Mouse (Mus musculus) C2C12 (cell line): ENCODE measurements around the gene Mindy4b-ps.

Source experiments
- CEBPB ChIP-seq: IDR thresholded peaks from one replicate; pipeline ENCODE4 v1.6.1; 2011; ENCODE audit warnings: low read depth, mild to moderate bottlenecking, control low read depth, moderate library complexity
- CTCF ChIP-seq: IDR thresholded peaks from one replicate; pipeline ENCODE4 v1.5.1; 2011; ENCODE audit not compliant: control insufficient read depth, insufficient read depth, insufficient read length
- MYOD1 ChIP-seq: IDR thresholded peaks from one replicate; pipeline ENCODE4 v1.6.1; 2011; ENCODE audit warnings: low read depth; ENCODE audit not compliant: control insufficient read depth, insufficient read length

GRCm38 (mm10) chr3:58862976-58863375, 40.9 kb upstream of the Mindy4b-ps start:
- TF ChIP-seq CTCF, result no peak
- TF ChIP-seq MYOD1, result no peak
- no peak for TF ChIP-seq CEBPB
